Mouse (Mus musculus) liver, adult 2 months (tissue): ENCODE results near the gene Vmn1r16. TPM values are rescaled to one million over a fixed set of nuclear protein-coding genes. Genes with fewer than 3 reads are reported as not detected.

Experiments
- DNase-seq: peaks from one replicate; pipeline ENCODE4 v3.0.0-alpha.2; 2011; ENCODE audit warnings: low read depth, low spot score; ENCODE audit errors: extremely low read depth
- H3K27ac ChIP-seq: fragments of 200-500 bp; replicated peaks from 2 replicates; pipeline ENCODE4 v1.5.1; 2012; ENCODE audit warnings: low read depth, mild to moderate bottlenecking, control low read depth, inconsistent platforms, low read length; ENCODE audit not compliant: insufficient read depth
- H3K27me3 ChIP-seq: fragments of 200-500 bp; 2 replicates; pipeline ENCODE4 v1.6.1; 2012; ENCODE audit warnings: mild to moderate bottlenecking, moderate library complexity, low read length, inconsistent platforms; ENCODE audit not compliant: control insufficient read depth, insufficient read depth
- H3K36me3 ChIP-seq: fragments of 200-500 bp; 2 replicates; pipeline ENCODE4 v1.6.1; 2012; ENCODE audit warnings: low read length, inconsistent platforms; ENCODE audit not compliant: control insufficient read depth, insufficient read depth
- H3K4me1 ChIP-seq: fragments of 200-500 bp; 2 replicates; pipeline ENCODE4 v1.6.1; 2011; ENCODE audit warnings: low read length; ENCODE audit not compliant: control insufficient read depth, insufficient read depth
- H3K4me3 ChIP-seq: fragments of 200-500 bp; 2 replicates; pipeline ENCODE4 v1.5.1; 2011; ENCODE audit warnings: low read depth, mild to moderate bottlenecking, control low read depth, low read length, moderate library complexity; ENCODE audit not compliant: insufficient read depth
- H3K79me2 ChIP-seq: fragments of 200-500 bp; 2 replicates; pipeline ENCODE4 v1.6.1; 2012; ENCODE audit warnings: inconsistent platforms, mild to moderate bottlenecking, low read length, moderate library complexity; ENCODE audit not compliant: control insufficient read depth, insufficient read depth
- H3K9ac ChIP-seq: fragments of 200-500 bp; 2 replicates; pipeline ENCODE4 v1.6.1; 2012; ENCODE audit warnings: low read depth, mild to moderate bottlenecking, control low read depth, inconsistent platforms, low read length
- CTCF ChIP-seq: fragments of 200-500 bp; IDR thresholded peaks from 2 replicates; pipeline ENCODE4 v1.5.1; 2011; ENCODE audit warnings: low read depth, low read length, control low read depth
- POLR2A ChIP-seq: fragments of 200-500 bp; IDR thresholded peaks from 2 replicates; pipeline ENCODE4 v1.6.1; 2011; ENCODE audit warnings: low read length, control low read depth; ENCODE audit not compliant: insufficient read depth; ENCODE audit errors: extremely low read depth
- WGBS: fragments of 180-500 bp; shearing (Covaris S2); methylation state at CpG from one replicate; pipeline ENCODE4 v1.1.7; 2018; 5-methylcytosine and 5-hydroxymethylcytosine counted together
- polyA plus RNA-seq: library from polyadenylated mRNA; depleted of rRNA; stranded (reverse); fragments of >200 nt; gene quantifications from 2 replicates; pipeline ENCODE4 v1.2.3, GENCODE M21; 2012; rRNA removed
- total RNA-seq: library from RNA; depleted of rRNA; stranded (reverse); fragments of >200 nt; gene quantifications from 2 replicates; pipeline ENCODE4 v1.2.3, GENCODE M21; 2014; rRNA removed

The Vmn1r16 gene
- total and polyA plus RNA-seq, 2 experiments = not detected

DNA sequence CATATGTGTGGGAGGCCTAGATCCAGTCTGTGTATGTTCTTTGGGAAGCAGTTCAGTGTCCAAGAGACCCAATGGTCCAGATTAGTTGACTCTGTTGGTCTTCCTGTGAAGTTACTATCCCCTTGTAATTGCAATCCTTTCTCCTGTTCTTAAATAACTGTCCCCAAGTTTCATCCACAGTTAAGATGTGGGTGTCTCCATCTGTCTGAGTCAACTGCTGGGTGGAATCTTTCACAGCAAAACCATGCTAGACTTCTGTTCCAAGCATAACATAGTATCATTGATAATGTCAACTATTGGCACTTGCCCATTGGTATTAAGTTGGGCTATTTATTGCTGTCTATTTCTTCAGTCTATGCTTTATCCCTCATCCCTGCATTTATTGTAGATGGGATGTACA, 50.3 kb downstream of the Vmn1r16 start:
- Histone ChIP-seq H3K9ac (no peak overlapping the region), H3K4me1 (no peaks in the 10 kb centered on the region), H3K27me3 (0 out of 2 replicates have a peak, but pooled peaks cover 3% of the 10 kb centered on the region), H3K4me3 (no peak overlapping the region), H3K36me3 (no peaks in the 10 kb centered on the region), H3K27ac (no peak overlapping the region), H3K79me2 (no peaks in the 10 kb centered on the region)
- no peak for TF ChIP-seq CTCF
- no peak for TF ChIP-seq POLR2A
- DNase-seq = no peak

DNA sequence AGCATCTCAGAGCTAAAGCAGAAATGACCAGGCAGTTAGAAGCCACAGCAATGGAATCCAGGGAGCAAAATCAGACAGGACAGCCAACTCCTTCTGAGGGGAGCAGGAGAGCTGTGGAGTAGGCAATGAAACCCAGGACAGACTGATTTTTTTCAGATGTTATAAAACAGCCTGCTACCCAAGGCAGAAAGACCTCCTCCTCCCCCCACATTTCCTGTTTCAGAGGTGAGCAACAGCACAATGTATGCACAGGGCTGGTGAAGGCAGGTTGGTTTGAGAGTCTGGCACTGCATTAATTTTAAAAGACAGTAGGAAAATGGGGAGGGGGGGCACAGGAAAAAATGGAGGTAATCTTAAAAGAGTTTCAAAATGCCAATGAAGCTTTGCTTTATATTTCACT, 56.8 kb downstream of the Vmn1r16 start:
- H3K79me2 ChIP-seq = no peaks in the 10 kb centered on the region
- no peaks in the 10 kb centered on the region for H3K36me3 ChIP-seq
- H3K27me3 ChIP-seq = no peaks in the 10 kb centered on the region
- H3K4me1 ChIP-seq = no peaks in the 10 kb centered on the region
- H3K9ac ChIP-seq = no peak overlapping the region
- no peak overlapping the region for H3K4me3 ChIP-seq
- no peak overlapping the region for H3K27ac ChIP-seq
- no peak for DNase-seq
- TF ChIP-seq CTCF = no peak
- no peak for TF ChIP-seq POLR2A

DNA sequence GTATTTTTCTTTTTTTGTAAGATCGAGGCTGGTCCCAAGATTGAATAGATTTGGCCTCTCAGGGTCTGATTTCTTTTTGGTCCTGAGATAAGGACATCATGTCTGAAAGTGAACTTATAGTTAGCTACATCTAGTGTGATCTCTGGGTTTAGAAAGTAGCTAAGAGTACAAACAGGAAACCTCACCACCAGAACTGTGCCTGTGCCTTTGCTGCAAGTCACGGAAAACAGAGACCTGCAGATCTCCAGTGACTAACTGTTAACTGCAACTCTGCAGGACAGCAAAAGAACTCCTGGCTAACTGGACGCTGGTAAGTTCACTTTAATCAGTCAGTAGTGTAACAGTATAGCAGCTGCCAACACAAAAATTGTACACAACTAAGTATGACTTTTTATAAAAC, 57.4 kb downstream of the Vmn1r16 start:
- Histone ChIP-seq H3K9ac (no peak overlapping the region), H3K79me2 (no peaks in the 10 kb centered on the region), H3K4me3 (no peak overlapping the region), H3K36me3 (no peaks in the 10 kb centered on the region), H3K4me1 (no peaks in the 10 kb centered on the region), H3K27me3 (no peaks in the 10 kb centered on the region), H3K27ac (no peak overlapping the region)
- TF ChIP-seq POLR2A = no peak
- no peak for TF ChIP-seq CTCF
- no peak for DNase-seq
- 63% methylated on average over 3 of the region's 3 CpGs for WGBS

Other genes starting within 250 kb of the Vmn1r16 start
- not detected in 2 replicates for gene Vmn1r10, start 220.0 kb downstream of the Vmn1r16 start, total RNA-seq
- gene Vmn1r10, start 220.0 kb downstream of the Vmn1r16 start, polyA plus RNA-seq = not detected in 2 replicates
- gene Vmn1r11, start 196.0 kb downstream of the Vmn1r16 start, total RNA-seq = not detected in 2 replicates
- not detected in 2 replicates for gene Vmn1r11, start 196.0 kb downstream of the Vmn1r16 start, polyA plus RNA-seq
- gene Vmn1r12, start 172.6 kb downstream of the Vmn1r16 start, total RNA-seq = not detected in 2 replicates
- gene Vmn1r12, start 172.6 kb downstream of the Vmn1r16 start, polyA plus RNA-seq = not detected in 2 replicates
- not detected in 2 replicates for gene Vmn1r13, start 126.2 kb downstream of the Vmn1r16 start, total RNA-seq
- gene Vmn1r13, start 126.2 kb downstream of the Vmn1r16 start, polyA plus RNA-seq = not detected in 2 replicates
- not detected in 2 replicates for gene Vmn1r14, start 97.8 kb downstream of the Vmn1r16 start, total RNA-seq
- not detected in 2 replicates for gene Vmn1r14, start 97.8 kb downstream of the Vmn1r16 start, polyA plus RNA-seq
- gene Vmn1r15, start 71.5 kb downstream of the Vmn1r16 start, total RNA-seq = not detected in 2 replicates
- not detected in 2 replicates for gene Vmn1r15, start 71.5 kb downstream of the Vmn1r16 start, polyA plus RNA-seq
- gene Vmn1r17, start 34.2 kb upstream of the Vmn1r16 start, total RNA-seq = not detected in 2 replicates
- not detected in 2 replicates for gene Vmn1r17, start 34.2 kb upstream of the Vmn1r16 start, polyA plus RNA-seq
- gene Vmn1r18, start 66.3 kb upstream of the Vmn1r16 start, total RNA-seq = not detected in 2 replicates
- not detected in 2 replicates for gene Vmn1r18, start 66.3 kb upstream of the Vmn1r16 start, polyA plus RNA-seq
- gene Vmn1r19, start 74.3 kb upstream of the Vmn1r16 start, total RNA-seq = not detected in 2 replicates
- not detected in 2 replicates for gene Vmn1r19, start 74.3 kb upstream of the Vmn1r16 start, polyA plus RNA-seq
- gene Vmn1r20, start 99.4 kb upstream of the Vmn1r16 start, total RNA-seq = not detected in 2 replicates
- gene Vmn1r20, start 99.4 kb upstream of the Vmn1r16 start, polyA plus RNA-seq = not detected in 2 replicates
- 137 and 148 TPM in 2 replicates for gene Ppm1k, start 206.0 kb upstream of the Vmn1r16 start, total RNA-seq
- gene Ppm1k, start 206.0 kb upstream of the Vmn1r16 start, polyA plus RNA-seq = 10.4 and 12.5 TPM in 2 replicates